Mouse (Mus musculus) myocyte (in vitro differentiated cells): ENCODE measurements at regions not wholly inside any gene's neighbourhood (a gene's known extent, or its start where the extent isn't known, plus 50 kb on each side); places are given as distances from the start of the nearest gene placed in this dataset.

Experiments
- H3K27me3 ChIP-seq: one replicate; pipeline ENCODE4 v1.6.1; 2011; ENCODE audit not compliant: control insufficient read depth, insufficient read depth, insufficient read length
- H3K36me3 ChIP-seq: one replicate; pipeline ENCODE4 v1.6.1; 2011; ENCODE audit not compliant: control insufficient read depth, insufficient read depth
- H3K4me2 ChIP-seq: one replicate; pipeline ENCODE4 v1.6.1; 2011; ENCODE audit warnings: low read depth, control low read depth
- H3K4me3 ChIP-seq: one replicate; pipeline ENCODE4 v1.5.1; 2011; ENCODE audit warnings: mild to moderate bottlenecking, control low read depth, moderate library complexity
- H3K79me2 ChIP-seq: one replicate; pipeline ENCODE4 v1.6.1; 2011; ENCODE audit not compliant: control insufficient read depth, insufficient read depth
- H3ac ChIP-seq: one replicate; pipeline ENCODE4 v1.6.1; 2011; ENCODE audit not compliant: control insufficient read depth, insufficient read length
- CEBPB ChIP-seq: IDR thresholded peaks from 2 replicates; pipeline ENCODE4 v1.6.1; 2011; ENCODE audit warnings: mild to moderate bottlenecking, moderate library complexity; ENCODE audit not compliant: poor library complexity, insufficient read depth, severe bottlenecking
- E2F4 ChIP-seq: IDR thresholded peaks from one replicate; pipeline ENCODE4 v1.6.1; 2011; ENCODE audit warnings: mild to moderate bottlenecking, control low read depth, moderate library complexity; ENCODE audit not compliant: insufficient read depth
- MAX ChIP-seq: IDR thresholded peaks from one replicate; pipeline ENCODE4 v1.6.1; 2011; ENCODE audit warnings: low read depth, mild to moderate bottlenecking, control low read depth
- MYOD1 ChIP-seq, 3 experiments: IDR thresholded peaks; one replicate each; pipeline ENCODE4 v1.6.1; 2011; ENCODE audit warnings: control low read depth in 2 of 3, low read depth in 2 of 3, mild to moderate bottlenecking in 2 of 3, moderate library complexity in 1 of 3; ENCODE audit not compliant: insufficient read length in 2 of 3, control insufficient read depth in 1 of 3
- MYOG ChIP-seq, 3 experiments: IDR thresholded peaks; one replicate each; pipeline ENCODE4 v1.6.1; 2011; ENCODE audit warnings: control low read depth in 2 of 3, low read depth in 2 of 3, mild to moderate bottlenecking in 2 of 3; ENCODE audit not compliant: insufficient read length in 2 of 3, control insufficient read depth in 1 of 3, insufficient read depth in 1 of 3
- POLR2A ChIP-seq: IDR thresholded peaks from one replicate; pipeline ENCODE4 v1.6.1; 2011; ENCODE audit warnings: low read depth, mild to moderate bottlenecking, control low read depth, moderate library complexity; ENCODE audit not compliant: insufficient read length
- POLR2AphosphoS2 ChIP-seq: IDR thresholded peaks from one replicate; pipeline ENCODE4 v1.6.1; 2011; ENCODE audit warnings: low read depth, control low read depth; ENCODE audit not compliant: insufficient read length
- REST ChIP-seq: IDR thresholded peaks from one replicate; pipeline ENCODE4 v1.6.1; 2011; ENCODE audit warnings: mild to moderate bottlenecking, control low read depth, moderate library complexity; ENCODE audit not compliant: insufficient read depth, insufficient read length
- SRF ChIP-seq: IDR thresholded peaks from one replicate; pipeline ENCODE4 v1.6.1; 2011; ENCODE audit warnings: low read depth; ENCODE audit not compliant: control insufficient read depth, insufficient read length
- TCF12 ChIP-seq: IDR thresholded peaks from one replicate; pipeline ENCODE4 v1.6.1; 2011; ENCODE audit warnings: mild to moderate bottlenecking, control low read depth; ENCODE audit not compliant: poor library complexity, insufficient read depth, severe bottlenecking
- TCF3 ChIP-seq: IDR thresholded peaks from one replicate; pipeline ENCODE4 v1.6.1; 2011; ENCODE audit warnings: low read depth, control low read depth; ENCODE audit not compliant: insufficient read length
- USF1 ChIP-seq: IDR thresholded peaks from one replicate; pipeline ENCODE4 v1.6.1; 2011; ENCODE audit warnings: low read depth, mild to moderate bottlenecking, control low read depth, moderate library complexity

- H3K4me2 ChIP-seq: no peak overlapping the region
- H3ac ChIP-seq: no peak overlapping the region
- H3K79me2 ChIP-seq: no peaks in the 10 kb centered on the region
- H3K27me3 ChIP-seq: no peaks in the 10 kb centered on the region
- no peak for TF ChIP-seq E2F4
- TF ChIP-seq POLR2A: no peak
- TF ChIP-seq MYOD1 (IDR thresholded peaks at IDR 0.05; ENCODE audit: control insufficient read depth in 1 of 3, insufficient read length in 2 of 3, low read depth in 2 of 3): peak in 1 of 3 experiments; percentile 19
- H3K4me3 ChIP-seq: no peak overlapping the region
- H3K36me3 ChIP-seq: no peaks in the 10 kb centered on the region
Measured at GRCm38 (mm10) chr3:149349211-149349697, 358.9 kb upstream of the Adgrl2 start.

GRCm38 (mm10) chr3:149348459-149348971, 358.2 kb upstream of the Adgrl2 start:
- TF ChIP-seq MAX: no peak
- no peak for TF ChIP-seq MYOD1 (IDR thresholded peaks at IDR 0.05; ENCODE audit: control insufficient read depth in 1 of 3, insufficient read length in 2 of 3, low read depth in 2 of 3)
- no peak for TF ChIP-seq TCF3
- no peak for TF ChIP-seq TCF12
- no peak for TF ChIP-seq CEBPB
- TF ChIP-seq SRF: no peak
- TF ChIP-seq POLR2AphosphoS2: no peak
- no peak for TF ChIP-seq POLR2A
- TF ChIP-seq MYOG (IDR thresholded peaks at IDR 0.05; ENCODE audit: control insufficient read depth in 1 of 3, insufficient read depth in 1 of 3, insufficient read length in 2 of 3, low read depth in 2 of 3): no peak

GRCm38 (mm10) chr3:149347241-149347992, 357.1 kb upstream of the Adgrl2 start:
- Histone ChIP-seq H3K36me3 (no peaks in the 10 kb centered on the region), H3K4me3 (no peak overlapping the region), H3K27me3 (no peaks in the 10 kb centered on the region), H3ac (no peak overlapping the region), H3K79me2 (no peaks in the 10 kb centered on the region), H3K4me2 (no peak overlapping the region)
- TF ChIP-seq MYOD1 (IDR thresholded peaks at IDR 0.05; ENCODE audit: control insufficient read depth in 1 of 3, insufficient read length in 2 of 3, low read depth in 2 of 3): no peak
- TF ChIP-seq MAX: no peak
- TF ChIP-seq REST: no peak
- TF ChIP-seq POLR2AphosphoS2: no peak
- TF ChIP-seq CEBPB: no peak
- no peak for TF ChIP-seq SRF
- no peak for TF ChIP-seq USF1
- TF ChIP-seq E2F4: no peak
- no peak for TF ChIP-seq TCF3
- no peak for TF ChIP-seq POLR2A
- TF ChIP-seq TCF12: no peak

More at GRCm38 (mm10) chr3:149348459-149348971, 358.2 kb upstream of the Adgrl2 start:
- no peaks in the 10 kb centered on the region for H3K36me3 ChIP-seq
- no peak overlapping the region for H3K4me2 ChIP-seq
- H3K27me3 ChIP-seq: no peaks in the 10 kb centered on the region
- H3K79me2 ChIP-seq: no peaks in the 10 kb centered on the region
- H3K4me3 ChIP-seq: no peak overlapping the region
- H3ac ChIP-seq: no peak overlapping the region

- no peaks in the 10 kb centered on the region for H3K79me2 ChIP-seq
- no peaks in the 10 kb centered on the region for H3K27me3 ChIP-seq
- TF ChIP-seq TCF3: no peak
- TF ChIP-seq MYOG (IDR thresholded peaks at IDR 0.05; ENCODE audit: control insufficient read depth in 1 of 3, insufficient read depth in 1 of 3, insufficient read length in 2 of 3, low read depth in 2 of 3): no peak
- TF ChIP-seq SRF: no peak
- TF ChIP-seq POLR2A: no peak
- TF ChIP-seq E2F4: no peak
- TF ChIP-seq REST: no peak
- TF ChIP-seq POLR2AphosphoS2: no peak
- TF ChIP-seq MAX: no peak
- no peak for TF ChIP-seq TCF12
- no peak for TF ChIP-seq USF1
- TF ChIP-seq CEBPB: no peak
- TF ChIP-seq MYOD1 (IDR thresholded peaks at IDR 0.05; ENCODE audit: control insufficient read depth in 1 of 3, insufficient read length in 2 of 3, low read depth in 2 of 3): no peak
- H3K4me2 ChIP-seq: no peak overlapping the region
- H3ac ChIP-seq: no peak overlapping the region
- no peak overlapping the region for H3K4me3 ChIP-seq
- no peaks in the 10 kb centered on the region for H3K36me3 ChIP-seq
Measured at GRCm38 (mm10) chr3:149342511-149342910, 352.2 kb upstream of the Adgrl2 start.

GRCm38 (mm10) chr3:149339374-149339753, 349.0 kb upstream of the Adgrl2 start:
- H3K79me2 ChIP-seq: no peaks in the 10 kb centered on the region

More at GRCm38 (mm10) chr3:149339374-149339753, 349.0 kb upstream of the Adgrl2 start:
- H3K36me3 ChIP-seq: no peaks in the 10 kb centered on the region
- no peak overlapping the region for H3ac ChIP-seq
- H3K27me3 ChIP-seq: no peaks in the 10 kb centered on the region
- no peak for TF ChIP-seq TCF3
- no peak for TF ChIP-seq MAX
- TF ChIP-seq POLR2A: no peak
- TF ChIP-seq REST: no peak
- TF ChIP-seq MYOD1 (IDR thresholded peaks at IDR 0.05; ENCODE audit: control insufficient read depth in 1 of 3, insufficient read length in 2 of 3, low read depth in 2 of 3): no peak
- no peak for TF ChIP-seq USF1
- TF ChIP-seq E2F4: no peak
- no peak for TF ChIP-seq MYOG (IDR thresholded peaks at IDR 0.05; ENCODE audit: control insufficient read depth in 1 of 3, insufficient read depth in 1 of 3, insufficient read length in 2 of 3, low read depth in 2 of 3)
- TF ChIP-seq TCF12: no peak
- no peak for TF ChIP-seq SRF
- no peak for TF ChIP-seq CEBPB
- TF ChIP-seq POLR2AphosphoS2: no peak
- no peak overlapping the region for H3K4me3 ChIP-seq
- no peak overlapping the region for H3K4me2 ChIP-seq
